Mouse (Mus musculus) left cerebral cortex, postnatal 14 days (tissue): ENCODE data around the gene Olfr1472. TPM values are rescaled to one million over a fixed set of nuclear protein-coding genes. Genes with fewer than 3 reads are reported as not detected.
"Not testable (repeated sequence)": the region's sequence is repeated elsewhere in the genome, so short reads cannot be mapped to it uniquely, and the experiment has no call there.

ENCODE experiments used
- DNase-seq, 2 experiments: peaks; one replicate each; pipeline ENCODE4 v3.0.0; 2021 to 2022; ENCODE audit warnings: low spot score in 2 of 2, mixed read lengths in 1 of 2
- intact Hi-C: fragments of 180-260 bp; cut with DNase I; formaldehyde crosslinking; loops from one replicate; pipeline ENCODE4 v1.15.1; 2025
- long read RNA-seq, 2 experiments: library from polyadenylated mRNA; stranded (forward); transcript quantifications; one replicate each; pipeline ENCODE4 v2.0.0; 2021
- total RNA-seq, 2 experiments: library from RNA; stranded (reverse); gene quantifications; 2 replicates each; pipeline ENCODE4 v1.2.3; 2021

Gene Olfr1472
- total RNA-seq, result not detected
- long read RNA-seq, experiment 1, result 0 reads
- long read RNA-seq, experiment 2, result 0 reads

DNA sequence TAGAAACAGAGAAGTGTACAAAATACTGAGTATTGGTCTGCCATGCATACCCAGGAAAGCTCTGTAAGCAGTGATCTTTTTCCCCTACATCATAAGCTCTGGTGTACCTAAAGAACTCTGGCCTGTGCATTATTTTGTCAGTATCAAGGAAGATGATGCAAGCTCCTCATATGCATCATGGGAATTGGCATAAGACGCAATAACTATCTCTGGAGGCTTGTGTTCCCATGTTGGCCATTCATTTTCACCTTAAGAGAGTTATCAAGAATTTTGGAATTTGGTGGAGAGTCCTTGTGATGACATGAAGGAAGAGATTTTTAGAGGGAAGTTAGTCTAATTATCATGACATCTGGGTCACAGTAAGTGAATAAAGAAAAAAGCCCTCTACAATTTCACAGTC lies at the start of gene Olfr1472:
TSS of gene Olfr1472 (minus strand) at position 101 of the 400 bp plus-strand sequence.
- intact Hi-C loops, result no loop called here

DNA sequence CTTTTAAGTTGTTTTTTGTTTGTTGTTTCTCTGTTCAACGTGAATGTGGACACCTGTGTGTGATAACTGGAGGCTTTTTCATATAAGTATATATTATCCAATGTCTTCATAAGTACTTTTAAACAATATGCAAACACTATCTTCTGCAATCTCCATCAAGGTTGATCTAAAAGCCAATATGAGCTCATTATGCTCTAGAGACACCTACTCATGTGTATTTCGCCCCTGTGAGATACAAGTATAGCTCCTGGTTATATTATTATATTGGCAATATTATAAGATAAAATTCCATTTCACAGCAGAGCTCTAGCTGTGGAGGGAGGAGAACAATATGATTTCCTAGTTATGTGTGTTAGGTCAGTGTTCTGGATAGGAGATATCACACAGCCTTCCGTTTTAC lies 44.4 kb upstream of the Olfr1472 start, which contains the start of gene Olfr1477:
TSS of gene Olfr1477 (plus strand) at position 301 of the 400 bp plus-strand sequence.
- intact Hi-C loops, result no loop called here
- no peak for DNase-seq

More for the DNA sequence above, at the start of gene Olfr1472:
- no peak for DNase-seq

DNA sequence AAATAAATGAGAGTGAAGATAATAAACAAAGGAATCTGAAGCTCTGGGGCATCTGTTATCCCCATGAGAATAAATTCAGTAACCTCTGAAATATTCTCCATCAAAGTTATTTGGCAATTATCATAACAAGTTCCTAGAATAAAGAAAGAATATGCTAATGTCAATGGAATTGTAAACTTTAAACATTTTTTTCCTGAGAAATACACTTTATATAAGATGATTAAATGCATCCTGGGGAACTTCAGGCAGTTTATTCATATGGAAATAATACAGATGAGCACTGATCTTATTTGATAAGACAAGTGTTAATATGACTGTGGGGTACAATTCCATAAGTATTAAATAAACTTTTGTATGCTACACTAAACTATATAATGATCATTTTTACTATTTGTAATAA lies 24.2 kb upstream of the Olfr1472 start, which contains the start of gene Olfr1475:
TSS of gene Olfr1475 (minus strand) at position 101 of the 400 bp plus-strand sequence.
- no peak for DNase-seq
- intact Hi-C loops, result no loop called here

DNA sequence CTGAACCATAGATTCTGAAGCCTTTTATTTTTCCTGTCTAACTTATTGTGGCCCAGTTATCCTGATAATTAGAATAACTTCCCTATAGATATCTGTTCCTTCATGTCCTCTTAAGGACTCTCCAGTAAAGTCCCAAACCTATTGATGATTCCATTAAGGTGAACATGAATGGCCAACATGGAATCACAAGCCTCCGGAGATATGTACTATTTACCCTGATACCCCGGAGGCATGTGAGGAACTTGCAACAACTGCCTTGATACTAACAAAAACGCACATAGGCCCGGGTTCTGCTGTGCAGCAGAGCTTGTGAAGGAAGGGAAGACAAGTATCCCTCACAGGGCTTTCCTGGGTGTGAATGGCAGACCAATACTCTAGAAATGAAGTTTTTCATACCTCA lies 13.4 kb upstream of the Olfr1472 start, which contains the start of gene Olfr1474:
TSS of gene Olfr1474 (plus strand) at position 301 of the 400 bp plus-strand sequence.
- intact Hi-C loops, DNase-seq: not testable (repeated sequence)

DNA sequence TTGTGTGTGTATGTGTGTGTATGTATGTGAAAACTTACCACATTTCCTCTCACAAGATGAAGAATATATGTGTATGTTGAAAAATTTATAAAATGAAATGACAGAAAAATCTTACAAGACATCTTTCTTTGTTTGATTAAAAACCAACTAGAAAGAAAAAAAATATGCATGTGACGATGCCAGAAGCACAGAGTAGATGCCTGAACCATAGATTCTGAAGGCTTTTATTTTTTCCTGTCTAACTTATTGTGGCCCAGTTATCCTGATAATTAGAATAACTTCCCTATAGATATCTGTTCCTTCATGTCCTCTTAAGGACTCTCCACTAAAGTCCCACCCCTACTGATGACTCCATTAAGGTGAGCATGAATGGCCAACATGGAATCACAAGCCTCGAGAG lies 12.8 kb downstream of the Olfr1472 start, which contains the start of gene Olfr1471:
TSS of gene Olfr1471 (plus strand) at position 301 of the 400 bp plus-strand sequence.
- not testable (repeated sequence) for DNase-seq

DNA sequence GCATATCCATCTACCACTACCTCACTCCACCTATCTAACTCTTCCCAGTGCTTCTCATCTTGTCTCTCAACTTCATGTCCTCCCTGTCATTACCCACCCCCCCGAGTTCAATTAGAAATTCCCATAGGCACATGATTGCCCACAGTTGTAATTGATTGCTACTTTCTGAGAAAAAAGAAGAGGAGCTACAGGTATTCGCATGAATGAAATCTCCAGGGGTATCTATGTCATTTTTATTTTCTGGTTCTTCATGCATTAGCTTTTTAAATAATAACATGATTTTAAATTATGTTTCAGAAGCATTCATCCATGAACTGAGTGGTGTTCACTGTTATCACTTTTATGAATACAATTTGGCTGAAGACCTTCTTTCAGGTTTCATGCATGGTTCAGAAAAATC lies 48.3 kb downstream of the Olfr1472 start, which contains the start of gene Olfr1469:
TSS of gene Olfr1469 (plus strand) at position 301 of the 400 bp plus-strand sequence.
- intact Hi-C loops, result no loop called here
- no peak for DNase-seq

More for the DNA sequence above, 12.8 kb downstream of the Olfr1472 start, which contains the start of gene Olfr1471:
- intact Hi-C loops, result not testable (repeated sequence)

Other genes starting within 250 kb of the Olfr1472 start
- gene Olfr1463, start 224.8 kb downstream of the Olfr1472 start, total RNA-seq, result not detected
- not detected for gene Olfr1465, start 140.5 kb downstream of the Olfr1472 start, total RNA-seq
- gene Olfr1466, start 117.2 kb downstream of the Olfr1472 start, total RNA-seq, result not detected
- gene Olfr1467, start 93.8 kb downstream of the Olfr1472 start, total RNA-seq, result not detected
- not detected for gene Olfr1469, start 48.2 kb downstream of the Olfr1472 start, total RNA-seq
- not detected for gene Olfr1471, start 12.7 kb downstream of the Olfr1472 start, total RNA-seq
- not detected for gene Olfr1474, start 13.5 kb upstream of the Olfr1472 start, total RNA-seq
- not detected for gene Olfr1475, start 24.1 kb upstream of the Olfr1472 start, total RNA-seq
- gene Olfr1477, start 44.5 kb upstream of the Olfr1472 start, total RNA-seq, result not detected
- not detected for gene Olfr1480, start 71.8 kb upstream of the Olfr1472 start, total RNA-seq
- not detected for gene Olfr1484, start 127.4 kb upstream of the Olfr1472 start, total RNA-seq
- not detected for gene Olfr1487, start 161.3 kb upstream of the Olfr1472 start, total RNA-seq
- not detected for gene Olfr1489, start 175.5 kb upstream of the Olfr1472 start, total RNA-seq
- not detected for gene Olfr1490, start 195.0 kb upstream of the Olfr1472 start, total RNA-seq
- gene Olfr1491, start 241.2 kb upstream of the Olfr1472 start, total RNA-seq, result not detected